Mouse (Mus musculus) naive thymus-derived CD4-positive, alpha-beta T cell, adult 2 months (primary cell): ENCODE results near the gene Smg6.

Experiments
- DNase-seq: peaks from one replicate; pipeline ENCODE4 v3.0.0-alpha.2; 2011; ENCODE audit warnings: low read depth

Smg6 gene

DNA sequence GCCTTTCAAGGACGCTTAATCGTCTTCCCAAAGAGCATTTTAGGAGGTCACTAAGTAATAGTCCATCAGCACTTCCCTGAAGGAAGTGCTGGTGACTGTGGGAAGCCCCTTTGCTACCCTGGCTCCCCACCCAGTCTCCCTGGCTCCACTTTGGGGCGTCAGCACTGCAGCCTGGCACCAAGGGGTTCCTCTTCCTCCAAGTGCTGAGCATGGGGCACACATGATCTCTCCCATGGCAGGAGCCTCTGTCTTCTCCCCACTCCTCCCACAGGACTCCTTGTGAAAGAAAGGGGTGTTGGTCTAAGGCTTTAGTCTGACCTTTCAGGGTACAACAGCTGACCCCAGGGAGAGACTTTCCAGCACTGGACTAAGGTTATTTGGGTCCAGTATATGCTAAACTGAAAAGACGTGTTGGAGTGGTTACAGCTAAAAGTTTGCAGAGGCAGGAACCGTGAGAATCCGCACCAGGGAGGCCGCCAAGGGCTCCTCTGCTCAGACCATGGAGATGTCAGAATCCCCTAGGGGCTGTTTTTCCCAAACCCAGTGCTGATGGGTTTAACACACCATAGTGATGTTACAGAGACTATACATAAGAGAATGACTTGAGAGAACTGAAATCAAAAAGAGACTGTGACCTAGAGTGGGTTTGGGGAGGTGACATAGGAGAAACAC is 122.2 kb downstream of the Smg6 start:
- no peak for DNase-seq

DNA sequence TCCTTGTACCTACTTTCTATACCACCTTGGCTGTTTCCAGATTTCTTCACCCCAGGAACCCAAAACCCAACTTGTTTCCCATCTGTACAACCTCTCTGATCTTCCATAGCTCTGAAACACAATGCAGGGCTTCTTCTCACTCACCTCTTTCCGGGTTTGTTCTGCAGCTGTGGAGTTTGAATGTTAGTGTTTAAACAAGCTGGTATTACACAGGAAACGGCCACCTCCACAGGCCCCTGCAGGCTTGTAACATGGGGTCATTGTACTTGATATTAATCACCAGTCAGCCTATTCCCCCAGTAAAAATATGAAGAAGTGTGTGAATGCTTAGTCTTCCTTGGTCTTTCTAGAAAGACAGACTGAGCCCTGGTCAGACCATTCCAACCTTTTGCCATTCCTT is 123.5 kb downstream of the Smg6 start:
- no peak for DNase-seq

GRCm38 (mm10) chr11:75049807-75050206 is 124.2 kb downstream of the Smg6 start:
- no peak for DNase-seq

GRCm38 (mm10) chr11:75051239-75051638 is 125.6 kb downstream of the Smg6 start:
- DNase-seq, result no peak

DNA sequence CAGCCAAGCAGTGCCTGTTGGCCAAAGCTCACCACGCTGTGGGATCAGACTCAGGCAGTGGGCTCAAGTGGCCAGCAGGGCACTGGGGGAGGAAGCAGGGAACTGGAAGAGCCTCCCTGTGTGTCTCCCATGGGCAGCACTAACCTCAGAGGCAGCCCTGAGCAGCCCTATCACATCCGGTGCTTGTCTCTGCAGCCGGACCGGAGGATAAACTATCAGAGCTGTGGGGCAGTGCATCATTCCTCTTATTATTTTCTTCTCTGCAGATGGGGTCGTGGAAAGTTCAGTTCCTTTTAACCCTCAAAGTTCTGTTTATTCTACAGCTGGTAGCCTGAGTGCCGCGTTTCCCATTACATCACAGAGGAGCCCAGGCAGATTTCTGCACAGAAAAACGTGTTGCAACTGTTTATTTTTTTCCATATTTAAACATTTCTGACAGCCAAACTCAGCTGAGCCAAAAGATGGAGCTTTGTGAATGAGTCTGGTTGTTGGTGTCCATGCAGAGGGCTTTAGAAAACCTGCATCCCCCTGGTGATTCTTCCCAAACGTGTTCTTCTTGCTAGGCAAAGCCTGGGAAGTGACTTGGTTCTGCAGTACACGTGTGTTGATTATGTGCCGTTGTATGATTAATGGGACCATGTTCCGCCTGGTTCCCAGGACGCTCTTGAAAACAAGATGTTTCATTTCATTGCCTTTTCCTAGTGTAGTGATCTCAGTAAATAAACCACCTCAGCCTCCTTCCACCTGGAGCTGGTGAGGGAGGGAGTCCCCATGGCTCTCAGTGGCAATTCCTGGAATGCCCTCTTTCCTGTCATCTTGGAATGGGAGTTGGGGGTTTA is 126.3 kb downstream of the Smg6 start:
- DNase-seq, result no peak

GRCm38 (mm10) chr11:75053020-75053419 is 127.4 kb downstream of the Smg6 start:
- no peak for DNase-seq

DNA sequence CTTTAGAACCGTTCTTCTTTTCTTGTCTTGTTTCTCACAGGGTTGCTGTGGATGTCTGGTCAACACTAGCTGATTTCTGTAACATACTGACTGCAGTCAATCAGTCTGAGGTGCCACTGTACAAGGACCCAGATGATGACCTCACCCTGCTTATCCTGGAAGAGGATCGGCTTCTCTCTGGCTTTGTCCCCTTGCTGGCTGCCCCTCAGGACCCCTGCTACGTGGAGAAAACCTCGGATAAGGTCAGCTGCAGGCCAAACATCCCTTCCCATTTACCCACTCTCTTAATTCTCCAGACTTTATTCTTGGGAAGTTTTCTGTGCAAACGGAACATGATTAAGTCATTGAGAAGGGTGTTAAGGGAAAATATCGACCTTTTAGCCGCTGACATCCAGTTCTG is 128.1 kb downstream of the Smg6 start:
- DNase-seq, result no peak

DNA sequence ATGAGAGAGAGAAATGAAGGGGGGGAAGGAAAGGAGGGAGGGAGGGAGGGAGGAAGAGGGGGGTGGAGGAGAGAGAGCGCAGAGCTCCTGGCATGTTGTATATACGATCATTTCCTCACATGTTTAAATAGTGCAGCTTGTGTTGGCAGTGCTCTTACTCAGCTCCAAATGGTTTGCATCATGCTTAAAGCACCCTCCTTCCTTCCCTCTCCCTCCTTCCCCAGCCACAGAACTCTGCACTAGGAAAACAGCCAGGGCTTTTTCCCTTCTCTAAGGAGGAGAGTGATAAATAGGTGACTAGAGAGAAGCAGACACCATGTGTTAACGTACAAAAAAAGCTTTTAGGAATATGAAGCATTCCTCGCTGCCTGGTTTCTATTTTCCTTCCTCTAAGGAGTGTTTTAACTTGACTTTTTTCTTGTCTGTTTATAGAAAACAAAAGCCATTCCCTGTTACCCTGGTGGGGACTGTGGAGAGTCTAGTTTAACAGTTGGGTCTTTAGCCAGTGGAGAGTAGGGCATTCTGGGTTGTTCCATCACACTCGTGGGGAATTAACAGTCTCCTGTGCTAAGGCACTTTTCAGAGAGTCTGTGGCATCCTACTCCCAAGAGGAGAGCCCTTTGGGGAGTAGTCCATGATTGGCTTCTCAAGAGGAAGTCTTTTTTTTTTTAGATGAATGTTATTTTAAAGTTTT is 128.7 kb downstream of the Smg6 start:
- no peak for DNase-seq

DNA sequence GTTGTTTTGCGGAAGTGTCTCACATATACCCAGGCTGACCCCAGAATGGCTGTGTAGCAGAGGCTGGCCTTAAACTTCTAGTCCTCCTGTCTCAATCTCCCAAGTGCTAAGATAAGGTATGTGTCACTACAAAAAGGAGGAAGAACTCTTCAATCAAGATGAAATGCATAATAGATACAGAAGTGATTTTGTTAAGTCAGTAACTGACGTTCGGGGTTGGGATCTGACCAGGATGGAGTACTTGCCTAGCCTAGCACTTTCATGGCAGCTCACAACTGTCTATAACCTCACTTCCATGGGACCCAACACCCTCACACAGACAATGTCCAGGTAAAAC is 129.2 kb downstream of the Smg6 start:
- DNase-seq, result no peak

DNA sequence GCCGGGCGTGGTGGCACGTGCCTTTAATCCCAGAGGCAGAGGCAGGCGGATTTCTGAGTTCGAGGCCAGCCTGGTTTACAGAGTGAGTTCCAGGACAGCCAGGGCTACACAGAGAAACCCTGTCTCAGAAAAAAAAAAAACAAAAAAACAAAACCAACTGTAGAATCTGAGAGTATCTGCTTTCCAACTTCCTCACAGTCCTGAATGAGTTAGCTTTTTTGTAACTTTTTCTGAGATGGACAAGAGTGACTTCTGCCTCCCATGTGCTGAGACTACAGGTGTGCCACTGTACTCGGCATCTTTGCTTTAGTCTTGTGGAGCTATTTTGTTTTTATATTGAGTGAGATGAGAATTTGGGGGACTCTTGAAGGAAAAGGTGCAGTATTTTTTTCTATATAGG is 137.0 kb downstream of the Smg6 start:
- no peak for DNase-seq

DNA sequence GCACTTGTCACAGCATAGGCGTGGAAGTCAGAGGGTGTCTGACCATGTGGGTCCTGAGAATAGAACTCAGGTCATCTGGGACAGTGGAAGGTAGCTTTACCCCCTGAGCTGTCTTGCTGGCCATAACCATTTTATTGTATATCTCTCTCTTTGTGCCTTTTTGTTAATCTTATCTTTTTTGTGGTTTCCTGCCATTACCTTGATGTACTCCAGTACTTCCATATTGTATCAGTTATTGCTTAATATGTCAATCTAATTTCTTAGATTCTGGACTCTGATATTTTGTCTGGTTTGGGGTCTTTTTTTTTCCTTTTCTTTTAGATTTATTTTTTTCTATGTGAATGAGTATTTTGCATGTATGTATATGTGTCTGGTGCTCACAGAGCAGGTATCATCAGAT is 138.6 kb downstream of the Smg6 start:
- no peak for DNase-seq

DNA sequence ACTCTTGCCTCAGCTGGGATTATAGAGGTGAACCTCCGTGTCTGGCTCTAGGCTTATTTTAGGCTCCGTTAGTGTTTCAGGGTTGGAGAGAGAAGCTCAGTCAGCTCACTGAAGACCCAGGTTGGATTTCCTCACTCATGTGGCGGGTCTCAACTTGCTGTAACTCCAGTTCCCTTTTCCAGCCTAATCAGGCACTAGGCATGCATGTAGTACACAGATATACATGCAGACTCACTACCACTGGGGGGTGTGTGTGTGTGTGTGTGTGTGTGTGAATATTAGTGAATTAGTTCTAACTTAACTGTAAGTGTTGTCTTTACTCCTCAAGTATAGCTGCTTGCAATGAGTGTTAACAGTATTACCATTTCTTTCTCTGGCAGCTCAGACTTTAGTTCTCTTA is 145.7 kb downstream of the Smg6 start:
- DNase-seq, result no peak

- no peak for DNase-seq
Measured at GRCm38 (mm10) chr11:75072932-75073625, 147.5 kb downstream of the Smg6 start.

GRCm38 (mm10) chr11:75073696-75074095 is 148.1 kb downstream of the Smg6 start:
- DNase-seq, result no peak

- DNase-seq, result no peak
Measured at GRCm38 (mm10) chr11:75074543-75074942, 148.9 kb downstream of the Smg6 start.

- DNase-seq, result no peak
Measured at GRCm38 (mm10) chr11:75078616-75079015, 153.0 kb downstream of the Smg6 start.

DNA sequence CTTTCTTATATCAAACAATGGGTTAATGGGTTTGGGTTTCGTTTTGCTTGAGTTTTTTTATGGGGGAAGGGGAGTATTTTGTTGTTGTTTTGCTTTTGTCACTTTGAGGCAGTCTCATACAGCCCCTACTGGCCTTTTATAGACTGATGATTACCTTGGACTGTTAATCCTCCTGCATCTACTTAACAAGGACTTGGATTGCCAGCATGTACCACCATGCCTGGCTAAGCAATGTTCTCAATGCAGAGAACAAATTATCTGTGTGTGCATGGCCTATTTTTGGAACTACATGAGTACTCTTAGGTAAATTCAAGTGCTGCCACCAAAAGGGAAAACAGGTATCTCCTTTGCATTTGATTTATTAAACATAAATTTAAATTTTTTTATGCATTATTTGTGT is 157.4 kb downstream of the Smg6 start:
- DNase-seq, result no peak

DNA sequence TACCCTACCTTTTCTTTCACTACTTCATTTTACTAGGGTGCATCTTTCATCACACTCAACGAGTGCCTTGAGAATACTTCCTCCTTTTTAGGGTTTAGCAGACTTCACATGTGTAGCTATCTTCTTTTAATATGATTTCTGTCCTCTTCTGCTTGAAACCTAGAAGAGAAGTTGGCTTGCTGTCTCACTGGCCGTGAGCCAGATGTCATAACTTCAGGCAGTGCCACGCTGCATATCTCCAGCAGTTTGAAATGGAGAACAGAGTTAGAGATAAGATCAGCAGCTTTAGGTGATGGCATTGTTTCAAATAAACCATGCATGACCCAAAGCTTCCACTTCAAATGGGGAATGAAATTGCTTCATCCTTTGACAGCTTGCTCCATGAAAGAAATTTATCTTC is 166.5 kb downstream of the Smg6 start:
- DNase-seq, result no peak

GRCm38 (mm10) chr11:75092656-75093055 is 167.0 kb downstream of the Smg6 start:
- no peak for DNase-seq

DNA sequence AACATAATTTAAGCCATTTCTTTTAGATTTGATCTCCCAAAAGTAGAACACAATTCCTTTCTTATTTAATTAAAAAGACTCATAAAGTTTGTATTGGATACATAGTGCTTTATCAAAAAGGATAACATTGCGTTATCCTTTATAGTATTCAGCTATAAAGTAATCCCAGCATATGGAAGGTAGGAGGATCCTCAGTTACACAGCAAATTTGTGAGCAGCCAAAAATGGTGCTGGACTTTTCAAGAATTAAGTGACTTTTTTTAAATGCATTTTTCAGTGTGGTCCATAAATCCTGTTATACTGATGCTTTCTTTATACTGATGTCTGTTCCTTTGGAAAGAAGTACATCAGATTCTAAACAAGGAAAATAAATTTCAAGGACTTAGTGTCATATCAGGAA is 169.1 kb downstream of the Smg6 start:
- no peak for DNase-seq

GRCm38 (mm10) chr11:75102763-75103339 is 177.2 kb downstream of the Smg6 start:
- no peak for DNase-seq

DNA sequence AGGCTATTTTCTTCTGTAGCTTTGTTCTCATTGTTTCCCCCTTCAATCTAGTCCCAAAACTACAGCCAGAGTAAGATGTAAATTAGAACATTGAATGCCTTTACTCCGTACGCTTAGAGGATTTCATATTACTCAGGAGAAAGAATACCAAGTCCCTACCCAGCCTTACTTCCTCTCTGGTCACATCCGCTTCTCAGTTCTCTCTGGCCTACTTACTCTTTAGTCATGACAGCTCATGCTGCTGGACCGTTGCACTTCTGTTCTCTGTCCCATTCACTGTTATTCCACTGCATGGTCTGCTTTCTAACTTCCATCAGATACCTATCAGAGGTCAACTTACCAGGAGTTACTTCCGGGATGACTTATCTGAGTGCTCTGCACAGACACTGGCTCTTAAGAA is 181.0 kb downstream of the Smg6 start:
- DNase-seq, result no peak
